Mouse (Mus musculus) forebrain, embryonic 15.5 days (tissue): ENCODE measurements at regions not wholly inside any gene's neighbourhood (a gene's known extent, or its start where the extent isn't known, plus 50 kb on each side); places are given as distances from the start of the nearest gene placed in this dataset.
"Not testable (repeated sequence)": the region's sequence is repeated elsewhere in the genome, so short reads cannot be mapped to it uniquely, and the experiment has no call there.

Source experiments
- ATAC-seq: fragments of 200-750 bp; cut with Nextera tagmentation; replicated peaks from 2 replicates; pipeline ENCODE4 v1.8.0; 2017; ENCODE audit warnings: mild to moderate bottlenecking, moderate TSS enrichment, moderate library complexity
- H3K27ac ChIP-seq: fragments of 300-500 bp; sonication (generic); replicated peaks from 2 replicates; pipeline ENCODE4 v1.5.1; 2015; ENCODE audit warnings: mild to moderate bottlenecking, inconsistent platforms
- H3K27me3 ChIP-seq: fragments of 300-500 bp; sonication (generic); 2 replicates; pipeline ENCODE4 v1.6.1; 2015; ENCODE audit warnings: inconsistent platforms
- H3K36me3 ChIP-seq: fragments of 300-500 bp; sonication (generic); 2 replicates; pipeline ENCODE4 v1.6.1; 2015; ENCODE audit warnings: mild to moderate bottlenecking, inconsistent platforms
- H3K4me1 ChIP-seq: fragments of 300-500 bp; sonication (generic); 2 replicates; pipeline ENCODE4 v1.6.1; 2015; ENCODE audit warnings: inconsistent platforms
- H3K4me2 ChIP-seq: fragments of 300-500 bp; sonication (generic); replicated peaks from 2 replicates; pipeline ENCODE4 v1.6.1; 2015; ENCODE audit warnings: mild to moderate bottlenecking, inconsistent platforms
- H3K4me3 ChIP-seq: fragments of 300-500 bp; sonication (generic); 2 replicates; pipeline ENCODE4 v1.5.1; 2015; ENCODE audit warnings: mild to moderate bottlenecking, inconsistent platforms
- H3K9ac ChIP-seq: fragments of 300-500 bp; sonication (generic); replicated peaks from 2 replicates; pipeline ENCODE4 v1.6.1; 2015; ENCODE audit warnings: mild to moderate bottlenecking, inconsistent platforms
- H3K9me3 ChIP-seq: fragments of 300-500 bp; sonication (generic); 2 replicates; pipeline ENCODE4 v1.6.1; 2016; ENCODE audit warnings: inconsistent platforms
- WGBS: fragments of 180-500 bp; shearing (Covaris S2); methylation state at CpG from one replicate; pipeline ENCODE4 v1.1.7; 2015; ENCODE audit warnings: mixed read lengths; 5-methylcytosine and 5-hydroxymethylcytosine counted together

- WGBS, result 86% methylated on average over 5 of the region's 5 CpGs
Observed at GRCm38 (mm10) chr6:53207781-53208180, 79.3 kb upstream of the Creb5 start.

GRCm38 (mm10) chr6:53207361-53207760 is 79.7 kb upstream of the Creb5 start:
- Histone ChIP-seq H3K36me3 (no peaks in the 10 kb centered on the region), H3K27me3 (no peaks in the 10 kb centered on the region), H3K9ac (no peak overlapping the region), H3K4me2 (no peak overlapping the region), H3K4me3 (no peak overlapping the region), H3K9me3 (no peaks in the 10 kb centered on the region), H3K27ac (no peak overlapping the region), H3K4me1 (peaks cover 14% of the 10 kb centered on the region)
- 55% methylated on average over 2 of the region's 2 CpGs for WGBS
- ATAC-seq, result no peak

More at GRCm38 (mm10) chr6:53207781-53208180, 79.3 kb upstream of the Creb5 start:
- Histone ChIP-seq H3K4me2 (no peak overlapping the region), H3K9ac (no peak overlapping the region), H3K9me3 (no peaks in the 10 kb centered on the region), H3K4me1 (peaks cover 15% of the 10 kb centered on the region), H3K36me3 (no peaks in the 10 kb centered on the region), H3K27me3 (no peaks in the 10 kb centered on the region), H3K4me3 (no peak overlapping the region), H3K27ac (no peak overlapping the region)
- no peak for ATAC-seq

DNA sequence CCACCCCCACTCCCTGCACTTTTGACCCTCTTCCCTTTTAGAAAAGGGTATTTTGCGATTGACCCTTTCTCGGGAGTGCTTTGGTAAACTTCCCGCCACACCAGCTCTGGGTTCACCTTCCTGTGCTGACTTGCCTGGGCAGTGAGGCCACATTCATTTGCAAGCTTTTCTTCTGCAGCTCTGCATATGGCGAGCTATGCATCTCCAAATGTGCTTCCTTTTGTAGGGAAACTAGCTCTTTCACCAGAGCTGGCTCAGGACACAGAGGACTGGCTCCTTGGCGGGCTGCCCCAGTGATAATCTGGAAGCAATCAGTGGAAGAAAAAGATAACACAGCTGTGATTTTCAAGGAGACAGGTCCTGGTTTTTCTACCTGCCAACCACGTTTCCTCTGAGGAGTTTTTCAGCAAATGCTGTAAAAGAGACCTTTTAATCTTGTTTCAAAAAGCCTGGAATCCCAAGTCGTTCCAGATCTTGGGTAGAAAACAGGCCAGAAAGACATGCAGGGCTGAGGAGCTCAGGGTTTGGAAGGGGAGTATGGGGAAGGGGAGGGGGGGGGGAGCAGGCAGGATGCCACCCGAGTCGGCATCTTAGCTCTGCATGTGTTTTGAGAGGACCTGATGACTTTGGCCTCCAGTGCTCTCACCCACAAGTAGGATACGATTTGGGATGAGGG is 85.7 kb upstream of the Creb5 start:
- no peak for ATAC-seq
- 25% methylated on average over 10 of the region's 10 CpGs for WGBS

DNA sequence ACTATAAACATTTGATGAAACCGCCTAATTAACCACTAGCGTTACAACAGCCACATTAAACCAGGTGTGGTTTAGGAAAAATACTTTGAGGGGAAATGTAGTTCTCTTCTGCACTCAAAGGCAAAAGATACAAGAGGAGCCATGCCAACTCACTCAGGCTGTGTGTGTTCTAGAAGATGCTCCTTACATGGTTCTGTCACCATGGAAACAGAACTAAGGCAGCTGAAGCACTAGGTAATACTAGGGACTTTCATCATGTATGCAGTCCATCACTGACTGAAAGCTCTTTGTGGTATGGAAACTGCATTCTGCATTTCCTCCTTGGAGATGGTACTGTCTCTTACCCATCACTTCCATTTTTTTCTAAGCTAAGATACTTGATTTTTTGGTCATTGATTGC is 87.6 kb upstream of the Creb5 start:
- Histone ChIP-seq H3K4me1 (peaks cover 17% of the 10 kb centered on the region), H3K9me3 (no peaks in the 10 kb centered on the region), H3K9ac (no peak overlapping the region), H3K36me3 (no peaks in the 10 kb centered on the region), H3K27me3 (no peaks in the 10 kb centered on the region), H3K27ac (no peak overlapping the region), H3K4me3 (no peak overlapping the region), H3K4me2 (no peak overlapping the region)
- 61% methylated on average over 2 of the region's 2 CpGs for WGBS
- ATAC-seq, result no peak

More for the DNA sequence above, 85.7 kb upstream of the Creb5 start:
- Histone ChIP-seq H3K9ac (no peak overlapping the region), H3K9me3 (no peaks in the 10 kb centered on the region), H3K4me3 (no peak overlapping the region), H3K27ac (peak overlapping the region; percentile 0; the same call in 1 of the 2 replicates), H3K4me2 (no peak overlapping the region), H3K27me3 (no peaks in the 10 kb centered on the region), H3K36me3 (no peaks in the 10 kb centered on the region), H3K4me1 (peaks cover 17% of the 10 kb centered on the region)

DNA sequence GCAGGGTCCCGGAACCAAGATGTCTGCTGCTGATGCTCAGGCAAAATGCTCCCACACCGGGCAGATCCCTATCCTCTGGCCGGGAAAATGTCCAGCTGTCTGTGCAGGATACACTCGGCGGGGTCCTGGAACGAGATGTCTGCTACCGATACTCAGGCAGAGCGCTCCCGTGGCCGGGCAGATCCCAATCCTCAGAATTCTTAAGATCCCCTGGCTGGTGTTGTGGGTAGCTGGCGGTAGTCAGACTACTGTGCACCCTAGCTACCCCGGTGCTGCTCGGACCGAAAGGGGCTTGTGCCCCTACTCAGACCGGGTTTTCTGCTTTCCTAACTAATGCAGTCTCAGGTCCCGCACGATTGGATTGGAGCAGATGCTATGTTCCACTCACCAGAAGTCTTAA is 104.9 kb upstream of the Creb5 start:
- ATAC-seq, H3K9ac ChIP-seq, H3K27me3 ChIP-seq, H3K4me2 ChIP-seq, H3K27ac ChIP-seq, H3K9me3 ChIP-seq, H3K36me3 ChIP-seq, H3K4me1 ChIP-seq, H3K4me3 ChIP-seq: not testable (repeated sequence)
- WGBS, result 95% methylated on average over 17 of the region's 17 CpGs

- no peak overlapping the region for H3K27ac ChIP-seq
- H3K27me3 ChIP-seq, result no peaks in the 10 kb centered on the region
- no peaks in the 10 kb centered on the region for H3K36me3 ChIP-seq
- peak overlapping the region; percentile 39 for H3K4me2 ChIP-seq
- H3K4me3 ChIP-seq, result peak overlapping the region; percentile 16; the same call in 1 of the 2 replicates
- 14% methylated on average over 10 of the region's 10 CpGs for WGBS
- no peaks in the 10 kb centered on the region for H3K9me3 ChIP-seq
- H3K9ac ChIP-seq, result no peak overlapping the region
- no peak for ATAC-seq
- peaks cover 5% of the 10 kb centered on the region for H3K4me1 ChIP-seq
Observed at GRCm38 (mm10) chr6:53164423-53164841, 96.0 kb upstream of the Jazf1 start.

- no peaks in the 10 kb centered on the region for H3K36me3 ChIP-seq
- H3K4me3 ChIP-seq, result no peak overlapping the region
- H3K9ac ChIP-seq, result no peak overlapping the region
- H3K4me1 ChIP-seq, result peaks cover 5% of the 10 kb centered on the region
- H3K27me3 ChIP-seq, result no peaks in the 10 kb centered on the region
- H3K9me3 ChIP-seq, result no peaks in the 10 kb centered on the region
- H3K4me2 ChIP-seq, result no peak overlapping the region
- 93% methylated on average over 7 of the region's 7 CpGs for WGBS
- no peak overlapping the region for H3K27ac ChIP-seq
- no peak for ATAC-seq
Observed at GRCm38 (mm10) chr6:53163091-53163490, 94.7 kb upstream of the Jazf1 start.

GRCm38 (mm10) chr6:53161627-53162026 is 93.2 kb upstream of the Jazf1 start:
- ATAC-seq, result no peak
- Histone ChIP-seq H3K9ac (no peak overlapping the region), H3K4me3 (no peak overlapping the region), H3K4me2 (no peak overlapping the region), H3K36me3 (no peaks in the 10 kb centered on the region), H3K27ac (no peak overlapping the region), H3K9me3 (no peaks in the 10 kb centered on the region), H3K27me3 (no peaks in the 10 kb centered on the region), H3K4me1 (peaks cover 5% of the 10 kb centered on the region)
- 77% methylated on average over 2 of the region's 2 CpGs for WGBS

DNA sequence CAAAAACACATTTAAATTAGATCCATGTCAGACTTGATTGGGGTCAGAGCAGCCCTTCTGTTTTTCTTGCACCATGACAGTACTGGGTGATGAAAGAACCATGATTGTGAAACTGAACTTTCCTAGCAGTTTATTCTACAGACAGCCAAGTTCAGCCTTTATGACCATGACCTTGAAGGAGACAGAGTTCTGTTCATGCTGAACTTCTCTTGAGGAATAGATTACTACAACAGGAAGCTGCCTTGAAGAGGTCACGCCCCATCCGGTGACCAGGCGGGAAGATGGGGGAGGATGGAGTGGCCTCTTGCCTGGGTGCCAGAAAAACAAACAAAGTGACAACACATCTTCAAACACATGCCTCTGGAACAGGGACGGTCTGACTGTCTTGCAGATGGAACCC is 86.2 kb upstream of the Jazf1 start:
- Histone ChIP-seq H3K9me3 (no peaks in the 10 kb centered on the region), H3K36me3 (no peaks in the 10 kb centered on the region), H3K9ac (no peak overlapping the region), H3K4me1 (no peaks in the 10 kb centered on the region), H3K27ac (no peak overlapping the region), H3K4me3 (no peak overlapping the region), H3K27me3 (no peaks in the 10 kb centered on the region), H3K4me2 (no peak overlapping the region)
- WGBS, result 86% methylated on average over 4 of the region's 4 CpGs
- ATAC-seq, result no peak

DNA sequence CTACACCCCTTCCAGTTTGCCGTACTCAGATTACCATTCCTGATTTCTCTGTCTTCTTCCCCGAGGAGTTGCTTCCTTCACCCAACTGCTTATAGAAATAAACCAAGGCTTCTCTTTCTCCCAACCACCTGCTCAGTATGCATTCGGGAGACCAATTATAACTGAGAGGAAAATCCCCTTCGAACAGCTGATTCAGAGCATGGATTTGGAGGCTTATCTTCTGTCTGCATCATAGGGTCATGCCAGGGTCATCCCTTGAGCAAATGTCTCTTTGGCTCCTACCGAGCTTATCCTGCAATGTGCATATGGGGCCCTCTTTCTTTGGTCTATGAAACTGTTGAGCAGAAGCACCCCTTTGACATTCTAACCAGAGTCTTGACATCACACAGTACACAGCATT is 79.0 kb upstream of the Jazf1 start:
- no peak overlapping the region for H3K9ac ChIP-seq
- no peaks in the 10 kb centered on the region for H3K9me3 ChIP-seq
- peaks cover 7% of the 10 kb centered on the region for H3K4me1 ChIP-seq
- no peak overlapping the region for H3K4me3 ChIP-seq
- WGBS, result 66% methylated on average over 5 of the region's 5 CpGs
- H3K4me2 ChIP-seq, result no peak overlapping the region
- H3K36me3 ChIP-seq, result no peaks in the 10 kb centered on the region
- H3K27ac ChIP-seq, result no peak overlapping the region
- ATAC-seq, result no peak
- no peaks in the 10 kb centered on the region for H3K27me3 ChIP-seq

DNA sequence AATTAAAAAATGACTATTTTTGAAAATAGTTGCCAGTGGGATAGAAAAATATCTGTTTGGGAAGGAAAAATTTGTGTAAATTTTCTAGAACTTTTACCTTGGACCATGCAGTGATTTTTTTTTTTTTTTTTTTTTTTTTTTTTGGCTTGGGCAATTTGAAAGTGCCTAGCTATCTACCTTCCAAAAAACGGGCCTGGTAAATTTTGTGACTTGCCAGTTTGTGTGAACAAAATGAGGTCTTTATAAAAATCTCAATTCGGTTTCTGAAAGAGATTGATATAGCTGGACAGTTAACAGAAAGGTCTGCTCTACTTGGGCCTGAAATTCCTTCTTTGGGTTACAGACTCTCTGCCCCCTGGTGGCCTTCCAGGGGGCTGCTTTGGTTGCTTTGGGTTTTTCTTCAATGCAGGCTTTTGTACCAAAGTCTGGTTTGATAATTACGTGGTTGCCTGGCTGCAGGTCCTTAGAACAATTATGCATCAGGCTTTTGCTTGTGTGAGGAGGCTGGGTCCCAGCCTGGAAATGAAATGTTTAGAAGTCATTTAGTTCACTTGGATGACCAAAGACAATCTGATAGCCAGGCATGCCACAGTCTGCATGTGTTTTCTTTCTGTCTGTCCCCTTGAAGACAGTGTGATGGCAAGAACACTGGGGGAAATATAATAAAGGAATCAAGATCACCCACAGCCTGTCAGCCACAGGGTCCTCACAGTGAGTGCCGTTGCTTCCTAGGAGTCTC is 75.6 kb upstream of the Jazf1 start:
- Histone ChIP-seq H3K4me2 (no peak overlapping the region), H3K27me3 (no peaks in the 10 kb centered on the region), H3K9ac (no peak overlapping the region), H3K4me1 (peaks cover 7% of the 10 kb centered on the region), H3K4me3 (no peak overlapping the region), H3K27ac (no peak overlapping the region), H3K9me3 (no peaks in the 10 kb centered on the region), H3K36me3 (no peaks in the 10 kb centered on the region)
- 11% methylated on average over 4 of the region's 4 CpGs for WGBS
- ATAC-seq, result peak; percentile 57

DNA sequence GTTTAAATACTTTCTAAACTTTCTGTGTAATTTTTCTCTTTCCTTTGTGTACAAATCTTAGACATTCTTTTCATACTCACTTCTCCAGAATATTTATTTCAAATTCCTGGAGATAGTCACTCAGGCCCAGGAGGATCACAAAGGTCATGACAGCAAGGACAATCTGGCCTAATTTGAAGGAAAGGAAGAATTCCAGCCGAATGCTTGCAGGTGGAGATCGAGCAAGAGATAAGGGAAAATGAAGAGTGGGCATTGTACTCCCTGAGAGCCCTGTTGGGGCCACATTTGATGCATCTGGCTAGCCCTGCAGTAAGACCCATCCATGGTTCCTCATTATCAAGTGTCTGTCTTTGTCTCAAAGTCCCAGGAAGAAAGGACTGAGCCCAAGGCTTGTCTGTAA is 66.0 kb upstream of the Jazf1 start:
- H3K4me2 ChIP-seq, result no peak overlapping the region
- no peaks in the 10 kb centered on the region for H3K27me3 ChIP-seq
- no peaks in the 10 kb centered on the region for H3K36me3 ChIP-seq
- 0 out of 2 replicates have a peak, but pooled peaks cover 3% of the 10 kb centered on the region for H3K4me1 ChIP-seq
- WGBS, result 68% methylated on average over 2 of the region's 2 CpGs
- H3K9me3 ChIP-seq, result no peaks in the 10 kb centered on the region
- no peak overlapping the region for H3K4me3 ChIP-seq
- H3K27ac ChIP-seq, result no peak overlapping the region
- H3K9ac ChIP-seq, result no peak overlapping the region
- ATAC-seq, result no peak
